Mouse (Mus musculus) telencephalon, adult 2 months (tissue): Measurements from ENCODE around the gene Zfp184.

Experiments
- DNase-seq: peaks from one replicate; pipeline ENCODE4 v3.0.0-alpha.2; 2011; ENCODE audit warnings: low read depth, low spot score

Gene Zfp184

DNA sequence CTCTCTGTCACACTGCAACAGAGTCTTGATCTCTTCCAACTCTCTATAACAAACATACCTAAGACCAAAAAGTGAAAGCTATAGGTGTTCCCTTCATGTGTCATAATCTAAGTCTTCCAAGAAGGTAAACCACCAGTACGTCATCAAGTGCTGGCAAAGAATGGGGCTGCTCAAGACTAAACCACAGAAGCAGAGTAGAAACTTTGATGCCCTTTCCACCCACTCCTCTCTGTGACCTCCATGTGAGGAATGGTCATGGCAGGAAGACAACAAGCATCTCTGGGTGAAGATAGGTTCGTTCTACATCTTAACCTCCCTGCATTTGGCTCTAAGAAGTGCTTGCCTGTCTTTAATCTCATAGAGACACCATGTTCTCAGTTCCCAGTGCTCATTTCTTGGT, 39.6 kb downstream of the Zfp184 start:
- no peak for DNase-seq

GRCm38 (mm10) chr13:21992550-21992949, 47.7 kb downstream of the Zfp184 start:
- DNase-seq: no peak

GRCm38 (mm10) chr13:21993957-21994738, 49.3 kb downstream of the Zfp184 start:
- no peak for DNase-seq

DNA sequence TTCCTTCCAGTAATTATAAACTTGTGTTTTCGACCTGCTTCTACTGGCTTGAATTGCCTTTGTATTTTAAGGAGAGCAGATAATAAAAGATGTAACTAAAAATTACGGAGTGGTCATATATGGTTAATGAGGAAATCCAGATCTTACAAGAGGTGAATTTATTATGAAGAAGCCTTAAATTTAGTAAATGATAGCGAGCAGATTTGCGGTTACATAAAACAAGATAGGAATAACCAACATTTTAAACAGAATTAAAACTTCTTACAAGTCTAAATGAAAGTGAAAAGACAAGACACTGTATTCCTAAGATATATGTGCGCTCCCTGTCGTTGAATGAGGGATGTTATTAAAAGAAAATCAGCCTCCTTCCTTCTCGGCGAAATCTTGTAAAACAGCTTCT, 50.0 kb downstream of the Zfp184 start:
- DNase-seq: no peak

GRCm38 (mm10) chr13:21995331-21995914, 50.5 kb downstream of the Zfp184 start:
- DNase-seq: no peak

DNA sequence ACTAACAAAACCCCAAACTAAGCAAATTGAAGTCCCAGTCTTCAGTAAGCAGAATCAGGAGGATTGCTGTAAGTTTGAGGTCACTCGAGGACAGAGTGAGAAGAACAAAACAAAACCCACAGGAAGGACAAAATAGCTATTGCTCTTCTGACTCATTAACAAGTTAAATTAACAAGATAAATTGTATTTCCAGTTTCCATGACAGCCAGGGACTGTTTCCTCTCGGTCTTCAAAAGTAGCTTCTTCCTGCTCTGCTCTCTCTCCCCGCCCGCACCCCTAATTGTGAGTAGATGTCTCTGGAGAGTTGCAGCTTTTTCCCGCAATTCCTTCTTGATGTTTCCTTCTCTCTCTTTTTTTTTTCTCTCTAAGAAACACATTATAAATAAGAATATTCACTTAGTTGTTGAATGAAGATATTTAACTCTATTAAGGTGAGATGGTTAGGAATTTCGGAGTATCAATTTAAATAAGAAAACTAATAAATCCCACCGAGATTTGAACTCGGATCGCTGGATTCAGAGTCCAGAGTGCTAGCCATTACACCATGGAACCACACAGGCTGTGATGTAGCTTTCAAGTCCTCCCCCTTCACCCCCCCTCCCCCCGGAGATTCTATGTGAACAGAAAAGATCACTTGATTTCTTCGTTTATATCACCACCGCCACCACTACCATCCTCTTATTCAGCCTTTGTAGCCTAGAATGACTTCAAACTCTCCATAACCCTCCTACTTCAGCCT, 51.4 kb downstream of the Zfp184 start:
- no peak for DNase-seq

GRCm38 (mm10) chr13:21996840-21997185, 51.9 kb downstream of the Zfp184 start:
- DNase-seq: no peak

DNA sequence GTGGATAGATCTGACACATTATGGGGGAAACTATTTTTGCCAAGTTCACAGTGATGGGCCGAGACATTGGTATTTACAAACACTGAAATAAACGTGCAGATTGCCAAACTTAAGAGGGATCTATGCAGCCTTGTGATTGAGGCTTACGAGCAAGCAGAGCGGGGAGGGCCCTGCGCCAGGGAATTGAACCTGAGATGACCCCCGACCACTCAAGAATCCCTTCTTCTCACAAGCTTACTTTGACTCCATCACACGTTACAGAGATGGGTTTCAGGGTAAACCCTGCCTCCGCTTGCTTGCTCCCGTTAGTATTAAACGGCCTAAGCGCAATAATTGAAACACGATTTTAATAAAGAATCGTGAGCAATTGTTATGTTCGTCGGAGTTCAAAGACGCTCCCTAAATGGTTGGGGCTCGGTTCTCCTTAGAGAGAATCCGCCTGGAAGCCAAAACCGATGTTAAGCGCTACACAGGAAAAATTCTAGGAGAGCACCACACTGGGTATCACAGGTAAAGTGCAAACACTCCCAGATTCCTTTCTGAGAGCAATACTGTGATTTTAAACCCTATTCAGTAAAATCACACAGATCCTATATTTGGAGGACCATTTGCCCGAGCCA, 52.4 kb downstream of the Zfp184 start:
- DNase-seq: no peak

DNA sequence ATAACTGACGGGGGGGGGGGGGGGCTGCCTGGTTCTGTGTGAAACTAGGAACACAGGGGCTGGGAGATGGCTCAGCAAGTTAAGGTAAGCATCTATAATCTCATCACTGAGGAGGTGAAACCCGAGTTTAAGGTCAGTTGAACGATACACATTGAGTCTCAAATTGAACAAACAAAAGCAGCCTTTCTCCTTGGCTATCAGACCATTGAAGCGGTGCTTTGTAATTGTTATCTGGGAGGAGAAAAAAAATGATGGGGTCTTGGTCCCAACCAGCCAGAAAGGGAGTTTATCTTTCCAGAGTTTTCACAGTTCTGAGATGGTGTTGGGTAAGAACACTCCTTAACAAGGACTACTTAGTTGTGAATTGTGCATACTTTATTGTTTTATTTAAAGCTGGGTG, 52.9 kb downstream of the Zfp184 start:
- no peak for DNase-seq

DNA sequence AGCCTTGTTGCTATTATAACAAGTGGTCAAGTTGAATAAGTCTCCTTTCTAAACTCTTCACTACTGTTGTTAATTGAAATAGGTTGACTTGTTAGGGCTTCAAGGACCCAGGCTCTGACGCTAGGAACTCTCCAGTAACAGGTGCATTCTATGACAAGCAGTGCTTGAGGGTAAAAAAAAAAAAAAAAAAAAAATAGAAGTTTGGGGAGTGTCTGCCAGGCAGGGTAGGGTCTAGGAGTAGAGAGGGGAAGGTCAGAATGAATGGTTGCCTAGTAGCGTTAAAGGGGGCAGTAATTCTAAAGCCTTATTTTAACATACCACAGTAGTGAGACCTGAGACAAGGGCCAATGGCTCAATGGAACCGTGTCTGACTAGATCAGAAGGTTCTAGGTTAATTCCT, 53.5 kb downstream of the Zfp184 start:
- DNase-seq: no peak

GRCm38 (mm10) chr13:21999147-21999546, 54.3 kb downstream of the Zfp184 start:
- no peak for DNase-seq

DNA sequence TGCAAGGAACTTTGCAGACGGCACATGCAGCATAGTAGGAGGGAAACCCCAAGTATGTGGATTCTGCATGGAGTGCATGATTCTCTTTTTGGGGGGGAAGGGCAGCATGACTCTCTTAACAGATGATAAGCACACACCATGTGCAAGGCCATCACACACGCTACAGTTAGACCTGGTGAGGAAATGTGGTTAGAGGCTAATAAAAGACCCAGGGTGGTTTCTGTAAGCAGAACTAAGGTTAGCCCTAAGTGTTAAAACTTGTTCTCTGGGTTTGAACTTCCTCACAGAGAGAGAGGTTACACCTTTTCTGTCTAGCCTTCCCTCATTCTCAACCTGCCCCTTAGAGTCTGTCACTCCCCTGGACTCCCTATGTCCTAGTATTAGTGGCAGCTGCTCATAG, 56.5 kb downstream of the Zfp184 start:
- DNase-seq: no peak

- DNase-seq: no peak
Observed at GRCm38 (mm10) chr13:22001823-22002222, 56.9 kb downstream of the Zfp184 start.

GRCm38 (mm10) chr13:22005605-22006333, 60.9 kb downstream of the Zfp184 start:
- no peak for DNase-seq

DNA sequence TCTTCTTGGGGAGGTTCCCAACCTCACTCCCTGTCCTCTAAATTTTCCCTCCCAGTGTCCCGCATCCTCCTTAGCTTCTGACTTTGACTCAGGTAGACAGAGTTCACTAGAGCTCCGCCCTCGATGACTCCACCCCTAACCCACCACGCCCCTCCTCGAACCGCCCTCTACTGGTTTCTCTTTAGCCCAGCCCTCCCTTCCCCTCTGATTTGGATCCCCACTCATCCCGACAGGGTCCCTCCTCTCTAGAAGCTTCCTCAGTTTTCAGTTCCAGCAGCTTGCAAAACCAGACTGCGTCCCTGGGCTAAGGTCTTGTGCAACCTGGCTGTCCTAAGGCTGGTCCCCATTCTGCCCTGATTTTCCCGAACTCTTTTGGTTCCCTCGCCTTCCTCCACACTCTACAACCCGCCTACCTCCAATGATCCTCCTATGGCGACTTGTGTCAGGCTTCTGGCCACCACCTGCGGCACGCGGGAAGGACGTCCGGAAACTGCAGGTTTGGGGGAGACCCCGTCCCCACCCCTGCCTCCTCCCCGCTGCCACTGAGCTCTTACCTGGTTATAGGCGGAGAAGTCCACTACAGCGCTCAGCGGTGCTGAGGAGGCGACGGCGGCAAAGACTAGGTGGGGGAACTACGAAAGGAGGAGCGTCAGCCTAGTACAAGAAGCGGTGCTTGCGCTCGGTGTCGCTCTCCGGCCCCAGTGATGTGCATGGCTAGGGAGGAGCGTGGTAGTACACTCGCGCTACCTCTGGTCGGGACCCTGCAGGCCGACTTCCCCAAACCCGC, 61.6 kb downstream of the Zfp184 start:
- DNase-seq: no peak

- no peak for DNase-seq
Observed at GRCm38 (mm10) chr13:22007121-22007510, 62.2 kb downstream of the Zfp184 start.

DNA sequence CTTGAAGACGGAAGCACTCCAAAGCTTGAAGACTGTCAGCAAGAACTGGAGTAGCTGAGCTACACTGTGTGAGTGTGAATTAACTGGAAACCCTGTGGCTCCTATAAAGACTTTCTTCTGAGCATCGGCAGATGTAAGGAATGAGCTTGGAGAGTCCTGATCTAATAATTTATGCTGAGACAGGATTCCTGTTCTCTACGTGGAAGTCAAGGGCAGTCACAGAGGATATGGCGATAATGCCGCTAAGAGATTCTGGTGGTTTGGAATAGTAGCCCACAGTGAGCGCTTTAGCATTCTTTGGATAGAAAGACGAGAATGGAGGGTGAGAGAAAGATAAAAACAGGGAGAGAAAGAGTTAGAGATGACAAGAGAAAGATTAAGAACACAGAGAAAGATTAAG, 63.0 kb downstream of the Zfp184 start:
- no peak for DNase-seq

GRCm38 (mm10) chr13:22008707-22009106, 63.8 kb downstream of the Zfp184 start:
- DNase-seq: no peak

DNA sequence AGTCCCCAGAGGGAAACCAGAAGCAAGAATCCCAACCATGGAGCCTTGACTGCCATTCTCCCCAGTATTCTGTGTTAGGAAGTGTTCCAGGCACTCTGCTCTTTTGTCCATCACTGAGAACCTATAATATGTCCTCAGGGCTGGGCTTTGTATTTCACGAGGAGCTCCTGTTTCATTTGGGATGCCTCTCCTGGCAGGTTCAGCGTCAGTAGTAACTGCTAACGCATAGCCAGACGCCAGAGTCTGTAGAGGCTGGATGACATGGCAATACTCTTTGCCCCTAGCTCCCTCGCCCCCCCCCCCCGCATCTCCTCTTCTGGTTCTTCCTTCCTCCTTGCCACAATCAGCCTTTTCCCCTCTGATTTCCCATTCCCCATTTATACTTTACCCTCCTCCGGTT, 64.7 kb downstream of the Zfp184 start, which contains the start of gene Prss16:
Prss16 (minus strand) TSS at position 101 of the 400 bp plus-strand sequence.
- no peak for DNase-seq
